Mouse (Mus musculus) midbrain, postnatal 0 days (tissue): ENCODE measurements around the gene Mansc1. TPM values are rescaled to one million over a fixed set of nuclear protein-coding genes. Genes with fewer than 3 reads are reported as not detected.

Experiments
- ATAC-seq: fragments of 200-750 bp; cut with Nextera tagmentation; 2 replicates; pipeline ENCODE4 v1.8.0; 2017; ENCODE audit warnings: moderate number of reproducible peaks, mild to moderate bottlenecking, moderate TSS enrichment, moderate library complexity; ENCODE audit not compliant: low FRiP score
- DNase-seq: peaks from one replicate; pipeline ENCODE4 v3.0.0-alpha.2; 2015; ENCODE audit warnings: low spot score
- H3K27ac ChIP-seq: fragments of 300-500 bp; sonication (generic); 2 replicates; pipeline ENCODE4 v1.5.1; 2014; ENCODE audit warnings: low read depth, mild to moderate bottlenecking, low read length, mixed read lengths
- H3K27me3 ChIP-seq: fragments of 300-500 bp; sonication (generic); 2 replicates; pipeline ENCODE4 v1.6.1; 2014; ENCODE audit warnings: low read length, control low read depth, mixed read lengths; ENCODE audit not compliant: insufficient read depth
- H3K36me3 ChIP-seq: fragments of 300-500 bp; sonication (generic); 2 replicates; pipeline ENCODE4 v1.6.1; 2014; ENCODE audit warnings: low read length, control low read depth, mixed read lengths; ENCODE audit not compliant: insufficient read depth
- H3K4me1 ChIP-seq: fragments of 300-500 bp; sonication (generic); 2 replicates; pipeline ENCODE4 v1.6.1; 2014; ENCODE audit warnings: mild to moderate bottlenecking, control low read depth, antibody characterized with exemption, low read length, mixed read lengths; ENCODE audit not compliant: insufficient read depth
- H3K4me2 ChIP-seq: fragments of 300-500 bp; sonication (generic); 2 replicates; pipeline ENCODE4 v1.6.1; 2014; ENCODE audit warnings: low read depth, mild to moderate bottlenecking, low read length, mixed read lengths; ENCODE audit not compliant: poor library complexity, severe bottlenecking
- H3K4me3 ChIP-seq: fragments of 300-500 bp; sonication (generic); 2 replicates; pipeline ENCODE4 v1.5.1; 2014; ENCODE audit warnings: low read depth, mild to moderate bottlenecking, low read length, moderate library complexity
- H3K9ac ChIP-seq: fragments of 300-500 bp; sonication (generic); replicated peaks from 2 replicates; pipeline ENCODE4 v1.6.1; 2014; ENCODE audit warnings: mild to moderate bottlenecking, low read length, moderate library complexity, mixed read lengths; ENCODE audit not compliant: poor library complexity, severe bottlenecking
- H3K9me3 ChIP-seq: fragments of 300-500 bp; sonication (generic); 2 replicates; pipeline ENCODE4 v1.6.1; 2016; ENCODE audit warnings: low read length, control low read depth
- CTCF ChIP-seq: IDR thresholded peaks from 2 replicates; pipeline ENCODE4 v1.5.1; 2016; ENCODE audit warnings: antibody characterized with exemption, mild to moderate bottlenecking
- WGBS: fragments of 180-500 bp; shearing (Covaris S2); extraction: QIAGEN DNeasy Blood & Tissue Kit; methylation state at CpG from one replicate; pipeline ENCODE4 v1.1.7; 2014; 5-methylcytosine and 5-hydroxymethylcytosine counted together
- polyA plus RNA-seq: library from polyadenylated mRNA; unstranded; fragments of >200 nt; fragmentation: Nextera tagmentation; extraction: Ambion mirVana; gene quantifications from 2 replicates; pipeline ENCODE4 v1.2.1, GENCODE M21; 2015
- total RNA-seq: library from RNA; depleted of rRNA; stranded (reverse); fragments of >200 nt; gene quantifications from 2 replicates; pipeline ENCODE4 v1.2.3, GENCODE M21; 2014

Mansc1 gene
- total and polyA plus RNA-seq, 2 experiments from 2014 or later, result 1.6 to 2.8 TPM

DNA sequence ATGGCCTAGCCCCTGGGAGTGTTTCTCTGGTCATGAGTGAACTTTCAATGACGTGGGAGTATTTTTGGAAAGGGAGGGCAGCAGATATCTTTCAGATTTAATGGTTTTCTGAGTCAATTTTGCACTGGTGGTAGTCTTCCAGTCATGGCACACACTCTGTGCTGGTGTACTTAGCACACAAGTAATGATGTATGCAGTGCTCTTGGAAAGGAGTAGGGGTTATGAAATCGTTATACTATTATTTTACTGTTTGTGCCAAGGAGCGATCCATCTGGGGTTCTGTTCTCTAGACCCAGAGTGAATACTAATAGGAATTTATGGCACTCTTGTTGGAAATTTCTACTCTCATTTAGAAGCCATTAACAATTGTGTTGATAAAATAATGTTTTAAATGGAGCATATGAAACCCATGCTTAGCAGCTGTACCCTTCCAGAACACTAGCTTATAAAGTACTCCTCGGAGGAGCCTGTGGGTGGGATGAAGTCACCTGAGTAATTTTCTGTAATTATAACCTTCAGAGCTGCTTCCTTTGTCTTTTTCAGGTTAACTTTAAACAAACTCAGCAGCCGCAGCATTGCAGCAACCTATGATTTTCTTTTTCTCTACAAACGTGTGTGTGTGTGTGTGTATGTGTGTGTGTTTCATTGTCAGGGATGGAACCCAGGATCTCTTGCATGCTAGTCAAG, 37.0 kb upstream of the Mansc1 start:
- H3K9me3 ChIP-seq, result no peaks in the 10 kb centered on the region
- no peak overlapping the region for H3K4me3 ChIP-seq
- H3K27me3 ChIP-seq, result no peaks in the 10 kb centered on the region
- no peaks in the 10 kb centered on the region for H3K36me3 ChIP-seq
- no peak overlapping the region for H3K27ac ChIP-seq
- no peak for TF ChIP-seq CTCF
- H3K9ac ChIP-seq, result no peak overlapping the region
- WGBS, result 81% methylated on average over 6 of the region's 6 CpGs
- H3K4me2 ChIP-seq, result no peak overlapping the region
- H3K4me1 ChIP-seq, result no peaks in the 10 kb centered on the region
- ATAC-seq (no peak), DNase-seq (no peak)

DNA sequence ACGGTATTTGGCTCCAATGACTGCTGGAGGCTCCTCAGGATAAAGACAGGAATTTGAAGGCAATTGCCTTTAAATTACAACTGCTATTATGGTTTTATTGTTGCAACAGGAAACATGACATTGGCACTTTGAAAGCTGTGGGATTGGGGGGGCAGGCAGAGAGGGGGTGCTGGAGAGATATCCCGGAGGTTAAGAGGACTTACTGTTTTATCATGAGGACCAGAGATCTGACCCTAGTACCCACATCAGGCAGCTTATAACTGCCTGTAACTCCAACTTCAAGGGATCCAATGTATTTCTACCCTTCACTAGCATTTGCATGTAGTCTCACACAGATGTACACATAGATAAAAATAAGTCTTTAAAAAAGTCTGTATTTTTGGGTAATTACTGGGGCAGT, 36.2 kb upstream of the Mansc1 start:
- Histone ChIP-seq H3K27me3 (no peaks in the 10 kb centered on the region), H3K4me3 (no peak overlapping the region), H3K36me3 (no peaks in the 10 kb centered on the region), H3K9me3 (no peaks in the 10 kb centered on the region), H3K9ac (no peak overlapping the region), H3K27ac (no peak overlapping the region), H3K4me1 (no peaks in the 10 kb centered on the region), H3K4me2 (no peak overlapping the region)
- DNase-seq (no peak), ATAC-seq (no peak)
- TF ChIP-seq CTCF, result no peak
- 89% methylated on average over 2 of the region's 2 CpGs for WGBS

DNA sequence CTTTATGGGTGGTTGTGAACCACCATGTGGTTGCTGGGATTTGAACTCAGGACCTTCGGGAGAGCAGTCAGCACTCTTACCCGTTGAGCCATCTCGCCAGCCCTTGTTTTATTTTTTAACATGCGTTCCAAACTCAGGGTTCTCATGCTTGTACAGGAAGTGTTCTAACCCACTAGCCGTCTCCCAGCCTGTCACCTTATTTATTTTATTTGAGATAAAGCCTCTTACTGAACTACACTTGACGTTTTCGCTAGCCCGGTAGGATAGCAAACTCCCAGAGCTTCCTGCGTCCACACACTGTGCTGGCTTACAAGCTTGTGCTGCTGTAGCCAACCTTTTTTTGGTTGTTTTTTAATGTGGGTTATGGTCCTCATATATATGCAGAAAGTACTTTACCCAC, 33.5 kb upstream of the Mansc1 start:
- H3K36me3 ChIP-seq, result no peaks in the 10 kb centered on the region
- H3K27me3 ChIP-seq, result no peaks in the 10 kb centered on the region
- no peak overlapping the region for H3K4me2 ChIP-seq
- no peaks in the 10 kb centered on the region for H3K4me1 ChIP-seq
- no peaks in the 10 kb centered on the region for H3K9me3 ChIP-seq
- TF ChIP-seq CTCF, result no peak
- DNase-seq (no peak), ATAC-seq (no peak)
- H3K27ac ChIP-seq, result no peak overlapping the region
- 86% methylated on average over 9 of the region's 9 CpGs for WGBS
- H3K4me3 ChIP-seq, result no peak overlapping the region
- H3K9ac ChIP-seq, result no peak overlapping the region

DNA sequence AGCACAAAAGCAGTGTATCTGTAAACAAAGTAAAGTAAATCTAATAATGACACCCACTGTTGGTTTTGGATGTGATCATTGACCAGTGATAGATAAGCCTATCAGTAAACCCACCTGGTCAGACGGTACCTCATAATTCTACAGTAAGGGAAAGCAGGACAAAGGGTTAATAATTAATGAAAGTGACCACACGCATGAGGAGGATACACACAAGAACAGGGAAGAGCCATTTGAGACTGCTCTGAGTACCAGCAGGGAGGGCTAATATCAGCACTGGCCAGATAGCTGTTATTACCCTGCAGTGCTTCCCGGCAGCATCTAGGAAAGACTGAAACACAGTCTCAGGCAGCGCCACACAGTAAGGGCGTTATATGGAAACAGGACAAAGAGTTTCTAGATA, 32.3 kb upstream of the Mansc1 start:
- WGBS, result 75% methylated on average over 5 of the region's 5 CpGs

DNA sequence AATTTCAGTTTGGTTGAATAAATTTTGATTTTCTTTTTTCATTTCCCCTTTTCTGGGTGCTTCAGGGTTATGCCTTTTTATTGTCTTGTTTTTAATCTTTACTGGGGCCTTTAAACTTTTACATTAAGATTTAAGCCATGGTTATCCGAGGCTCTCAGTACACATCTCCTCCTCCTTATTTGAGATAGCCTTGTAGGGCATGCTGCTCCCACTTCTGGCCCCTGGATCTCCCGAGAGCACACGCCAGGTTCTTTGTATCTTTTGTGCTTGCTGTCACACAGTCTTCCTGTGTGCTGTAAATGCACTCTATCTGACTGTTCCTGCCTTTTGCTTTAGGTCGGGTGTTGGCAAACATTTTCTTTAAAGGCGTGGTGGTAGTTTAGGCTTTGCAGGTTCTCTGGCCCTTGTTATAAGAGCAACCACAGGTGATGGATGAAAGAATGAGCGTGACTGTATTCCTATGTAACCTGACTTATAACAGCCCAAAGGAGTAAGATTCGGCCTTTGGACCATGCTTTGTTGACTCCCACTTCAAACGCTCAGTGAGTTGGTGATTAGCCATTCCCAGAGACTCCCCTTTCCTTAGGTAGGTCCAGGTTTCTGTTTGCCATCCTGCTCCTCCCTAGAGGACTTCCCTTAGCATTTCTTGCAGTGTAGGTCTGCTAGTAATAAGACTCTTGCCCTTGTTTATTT, 28.6 kb upstream of the Mansc1 start:
- ATAC-seq, result no peak
- 80% methylated on average over 8 of the region's 8 CpGs for WGBS
- no peak for TF ChIP-seq CTCF

More for the DNA sequence above, 32.3 kb upstream of the Mansc1 start:
- Histone ChIP-seq H3K27ac (no peak overlapping the region), H3K36me3 (no peaks in the 10 kb centered on the region), H3K4me3 (no peak overlapping the region), H3K4me1 (no peaks in the 10 kb centered on the region; the same call in 1 of the 2 replicates), H3K9me3 (no peaks in the 10 kb centered on the region), H3K4me2 (no peak overlapping the region), H3K9ac (no peak overlapping the region), H3K27me3 (no peaks in the 10 kb centered on the region)
- ATAC-seq (no peak), DNase-seq (no peak)
- no peak for TF ChIP-seq CTCF

More for the DNA sequence above, 28.6 kb upstream of the Mansc1 start:
- Histone ChIP-seq H3K9ac (no peak overlapping the region), H3K9me3 (no peaks in the 10 kb centered on the region), H3K36me3 (no peaks in the 10 kb centered on the region), H3K27ac (no peak overlapping the region), H3K4me3 (no peak overlapping the region), H3K27me3 (no peaks in the 10 kb centered on the region), H3K4me1 (no peaks in the 10 kb centered on the region; the same call in 1 of the 2 replicates), H3K4me2 (no peak overlapping the region)
- DNase-seq, result no peak
